Mouse (Mus musculus): Measurements from ENCODE around the gene Gucy2g. TPM values are rescaled to one million over a fixed set of nuclear protein-coding genes. Genes with fewer than 3 reads are reported as not detected.

Gucy2g gene
- polyA plus RNA-seq, 1 experiment from 2014 or later, result not detected

DNA sequence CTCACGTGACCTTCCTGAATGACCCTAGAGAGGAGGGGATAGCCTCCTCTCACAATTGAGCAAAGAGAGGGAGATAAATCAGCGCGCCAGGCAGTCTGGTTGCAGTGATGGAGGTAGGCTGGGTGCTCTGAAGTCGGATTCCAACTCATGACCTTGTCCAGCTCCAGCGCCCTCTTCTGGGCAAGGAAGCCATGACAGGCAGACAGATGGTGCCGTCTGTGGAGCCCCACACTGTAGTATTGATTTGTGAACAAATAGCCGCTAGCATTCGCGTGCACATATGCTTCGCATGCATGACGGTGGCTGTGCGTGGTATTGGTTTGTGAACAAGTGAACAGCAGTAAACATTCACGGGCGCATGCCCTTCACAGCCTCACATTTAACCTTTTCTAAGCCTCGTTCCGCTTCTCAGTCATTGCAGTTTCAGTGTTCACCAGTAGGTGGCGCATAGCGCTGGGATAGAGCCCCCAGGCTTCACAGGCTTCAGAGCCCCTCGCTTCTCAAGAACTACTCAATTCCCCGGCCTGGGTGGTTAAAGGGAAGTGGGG, 22.8 kb downstream of the Gucy2g start:
- Histone ChIP-seq H3K9ac (peak overlapping the region; percentile 58), H3K27ac (no peak overlapping the region)
- WGBS, result 4% methylated on average over 20 of the region's 20 CpGs

GRCm38 (mm10) chr19:55217365-55217764, 23.7 kb downstream of the Gucy2g start:
- no peak overlapping the region for H3K4me3 ChIP-seq
- no peak for ATAC-seq (ENCODE audit: low FRiP score, low read depth)
- peaks cover 21% of the 10 kb centered on the region; the same call in 1 of the 2 replicates for H3K4me1 ChIP-seq
- no peaks in the 10 kb centered on the region for H3K9me3 ChIP-seq
- H3K9ac ChIP-seq, result no peak overlapping the region
- no peaks in the 10 kb centered on the region for H3K36me3 ChIP-seq
- 0 out of 2 replicates have a peak, but pooled peaks cover 5% of the 10 kb centered on the region for H3K27me3 ChIP-seq
- H3K27ac ChIP-seq, result no peak overlapping the region
- no peak overlapping the region for H3K4me2 ChIP-seq (replicated peaks)
- 43% methylated on average over 9 of the region's 9 CpGs for WGBS

More for the DNA sequence above, 22.8 kb downstream of the Gucy2g start:
- peak overlapping the region; percentile 69 for H3K4me2 ChIP-seq (replicated peaks)
- H3K9me3 ChIP-seq, result no peaks in the 10 kb centered on the region
- H3K4me1 ChIP-seq, result peaks cover 24% of the 10 kb centered on the region; the same call in 1 of the 2 replicates
- ATAC-seq (ENCODE audit: low FRiP score, low read depth), result peak; percentile 75
- 0 out of 2 replicates have a peak, but pooled peaks cover 5% of the 10 kb centered on the region for H3K27me3 ChIP-seq
- H3K36me3 ChIP-seq, result no peaks in the 10 kb centered on the region
- peak overlapping the region; percentile 45 for H3K4me3 ChIP-seq

GRCm38 (mm10) chr19:55216876-55217275, 24.2 kb downstream of the Gucy2g start:
- WGBS, result 84% methylated on average over 4 of the region's 4 CpGs
- H3K4me3 ChIP-seq, result no peak overlapping the region
- no peaks in the 10 kb centered on the region for H3K36me3 ChIP-seq

DNA sequence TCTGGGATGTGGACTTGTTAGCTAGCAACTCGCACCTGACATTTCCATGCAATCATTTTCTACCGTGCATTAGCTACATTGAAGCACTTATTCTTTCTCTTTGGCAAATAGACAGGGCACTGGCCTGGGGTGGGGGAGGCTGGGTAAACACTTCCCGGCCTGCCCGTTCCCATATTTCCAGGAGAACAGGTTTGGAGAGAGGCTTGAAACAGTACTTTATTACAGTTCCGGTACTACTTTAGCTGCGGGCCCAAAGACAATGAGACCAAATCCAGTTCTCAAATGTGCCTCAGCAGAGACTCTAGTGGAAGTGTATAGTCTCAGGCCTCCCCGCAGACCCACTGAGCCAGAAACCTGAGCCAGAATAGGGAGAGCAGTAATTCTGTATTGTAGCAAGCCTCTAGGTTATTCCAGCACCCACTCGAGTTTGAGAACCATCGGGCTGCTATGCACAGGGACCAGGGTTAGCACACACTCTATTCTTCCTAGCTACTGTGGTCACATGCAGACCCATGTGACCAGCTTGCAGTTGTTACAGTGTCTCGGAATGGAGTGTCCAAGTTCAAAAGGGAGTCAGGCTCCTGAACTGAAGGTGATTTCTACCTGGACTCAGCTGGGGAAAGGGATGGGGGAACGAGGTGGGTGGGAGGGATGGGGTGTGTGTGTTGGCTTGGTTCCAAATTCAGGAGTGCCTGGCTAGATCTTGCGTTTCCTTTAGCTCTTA, 27.3 kb downstream of the Gucy2g start:
- Histone ChIP-seq H3K27ac (no peak overlapping the region), H3K36me3 (no peaks in the 10 kb centered on the region), H3K4me2 (replicated peaks) (no peak overlapping the region), H3K4me3 (no peak overlapping the region), H3K4me1 (peaks cover 13% of the 10 kb centered on the region; the same call in 1 of the 2 replicates), H3K9me3 (no peaks in the 10 kb centered on the region), H3K27me3 (0 out of 2 replicates have a peak, but pooled peaks cover 7% of the 10 kb centered on the region), H3K9ac (no peak overlapping the region; the same call in 1 of the 2 replicates)
- no peak for ATAC-seq (ENCODE audit: low FRiP score, low read depth)
- WGBS, result 72% methylated on average over 12 of the region's 12 CpGs

More at GRCm38 (mm10) chr19:55216876-55217275, 24.2 kb downstream of the Gucy2g start:
- no peak for ATAC-seq (ENCODE audit: low FRiP score, low read depth)
- Histone ChIP-seq H3K9ac (no peak overlapping the region), H3K9me3 (no peaks in the 10 kb centered on the region), H3K27ac (no peak overlapping the region), H3K27me3 (0 out of 2 replicates have a peak, but pooled peaks cover 5% of the 10 kb centered on the region), H3K4me1 (peaks cover 21% of the 10 kb centered on the region; the same call in 1 of the 2 replicates), H3K4me2 (replicated peaks) (no peak overlapping the region)

DNA sequence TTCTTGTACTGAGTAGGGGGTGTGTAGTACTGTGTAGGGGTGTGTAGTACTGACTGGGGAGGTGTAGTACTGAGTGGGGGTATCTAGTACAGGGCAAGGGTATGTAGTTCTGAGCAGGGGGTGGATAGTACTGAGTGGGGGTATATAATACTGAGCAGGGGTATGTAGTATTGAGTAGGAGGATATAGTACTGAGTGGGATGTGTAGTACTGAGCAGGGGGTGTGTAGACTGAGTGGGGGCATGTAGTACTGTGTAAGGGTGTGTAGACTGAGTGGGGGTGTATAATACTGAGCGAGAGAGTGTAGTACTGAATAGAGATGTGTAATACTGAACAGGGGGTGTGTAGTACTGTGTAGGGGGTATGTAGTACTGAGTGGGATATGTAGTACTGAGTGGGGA, 29.3 kb downstream of the Gucy2g start:
- Histone ChIP-seq H3K4me1 (peaks cover 6% of the 10 kb centered on the region; the same call in 1 of the 2 replicates), H3K36me3 (no peaks in the 10 kb centered on the region), H3K4me3 (no peak overlapping the region), H3K27me3 (peaks cover 14% of the 10 kb centered on the region; the same call in 1 of the 2 replicates), H3K9ac (no peak overlapping the region), H3K27ac (no peak overlapping the region), H3K9me3 (no peaks in the 10 kb centered on the region), H3K4me2 (replicated peaks) (no peak overlapping the region)
- 86% methylated on average over 1 of the region's 1 CpGs for WGBS
- ATAC-seq (ENCODE audit: low FRiP score, low read depth), result no peak

- peaks cover 18% of the 10 kb centered on the region for H3K27me3 ChIP-seq
- no peaks in the 10 kb centered on the region for H3K36me3 ChIP-seq
- H3K4me3 ChIP-seq, result no peak overlapping the region
- H3K27ac ChIP-seq, result no peak overlapping the region
- H3K9ac ChIP-seq, result no peak overlapping the region
- no peak for ATAC-seq (ENCODE audit: low FRiP score, low read depth)
- H3K4me1 ChIP-seq, result peaks cover 1% of the 10 kb centered on the region; the same call in 1 of the 2 replicates
- no peak overlapping the region for H3K4me2 ChIP-seq (replicated peaks)
- no peaks in the 10 kb centered on the region for H3K9me3 ChIP-seq
- 85% methylated on average over 3 of the region's 3 CpGs for WGBS
Observed at GRCm38 (mm10) chr19:55209084-55209483, 32.0 kb downstream of the Gucy2g start.

- Histone ChIP-seq H3K27me3 (peaks cover 18% of the 10 kb centered on the region), H3K4me2 (replicated peaks) (no peak overlapping the region), H3K9me3 (no peaks in the 10 kb centered on the region), H3K36me3 (no peaks in the 10 kb centered on the region), H3K4me1 (no peaks in the 10 kb centered on the region), H3K4me3 (no peak overlapping the region), H3K9ac (no peak overlapping the region), H3K27ac (no peak overlapping the region)
- no peak for ATAC-seq (ENCODE audit: low FRiP score, low read depth)
- 77% methylated on average over 4 of the region's 4 CpGs for WGBS
Observed at GRCm38 (mm10) chr19:55208654-55209053, 32.4 kb downstream of the Gucy2g start.

DNA sequence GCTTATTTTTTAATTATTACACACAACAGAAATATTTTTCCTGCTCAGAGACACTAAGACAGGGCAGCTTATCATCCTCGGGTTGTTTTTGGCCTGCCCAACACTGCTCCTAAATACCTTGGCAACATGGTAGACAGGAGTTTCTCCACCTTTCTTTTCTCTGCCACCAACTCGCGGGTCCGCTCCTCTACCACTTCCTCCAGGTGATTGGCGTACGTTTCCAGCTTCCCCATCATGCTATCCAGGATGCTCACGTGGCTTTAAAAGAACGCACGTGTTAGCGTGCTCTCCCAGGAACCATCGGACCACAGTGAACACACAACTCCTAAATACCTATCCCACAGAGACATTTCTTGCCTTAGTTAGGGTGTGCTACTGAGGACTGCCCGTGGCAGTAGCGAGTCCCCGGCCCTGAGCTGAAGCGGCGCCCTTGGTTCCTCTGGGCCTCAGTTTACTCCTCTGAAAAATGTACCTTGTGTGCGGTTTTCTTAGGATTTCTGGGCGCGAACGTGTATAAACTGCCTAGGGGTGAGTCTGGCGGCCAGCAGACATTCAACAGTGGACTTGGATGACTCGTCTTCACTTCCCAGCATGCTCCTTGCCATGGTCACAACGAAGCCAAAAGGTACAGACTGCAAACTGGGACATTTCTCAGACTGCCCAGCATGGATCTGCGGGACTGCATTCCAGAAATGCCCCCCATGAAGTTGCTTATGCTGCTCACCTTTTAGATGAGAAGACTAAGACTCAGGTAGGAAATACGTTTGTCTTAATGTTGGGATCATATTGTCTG, 33.1 kb downstream of the Gucy2g start:
- H3K4me1 ChIP-seq, result no peaks in the 10 kb centered on the region
- H3K27ac ChIP-seq, result no peak overlapping the region
- H3K27me3 ChIP-seq, result peaks cover 18% of the 10 kb centered on the region
- H3K4me2 ChIP-seq (replicated peaks), result no peak overlapping the region
- no peaks in the 10 kb centered on the region for H3K9me3 ChIP-seq
- no peak overlapping the region for H3K4me3 ChIP-seq
- WGBS, result 61% methylated on average over 25 of the region's 25 CpGs
- no peak overlapping the region for H3K9ac ChIP-seq
- H3K36me3 ChIP-seq, result no peaks in the 10 kb centered on the region
- ATAC-seq (ENCODE audit: low FRiP score, low read depth), result no peak

- ATAC-seq (ENCODE audit: low FRiP score, low read depth), result no peak
- no peak overlapping the region for H3K4me2 ChIP-seq (replicated peaks)
- no peaks in the 10 kb centered on the region for H3K36me3 ChIP-seq
- no peak overlapping the region for H3K27ac ChIP-seq
- H3K4me3 ChIP-seq, result no peak overlapping the region
- WGBS, result 54% methylated on average over 6 of the region's 6 CpGs
- H3K27me3 ChIP-seq, result peaks cover 18% of the 10 kb centered on the region
- no peak overlapping the region for H3K9ac ChIP-seq
- no peaks in the 10 kb centered on the region for H3K4me1 ChIP-seq
- H3K9me3 ChIP-seq, result no peaks in the 10 kb centered on the region
Observed at GRCm38 (mm10) chr19:55207205-55207604, 33.8 kb downstream of the Gucy2g start.

GRCm38 (mm10) chr19:55206482-55207138, 34.4 kb downstream of the Gucy2g start:
- Histone ChIP-seq H3K4me2 (replicated peaks) (no peak overlapping the region), H3K9ac (no peak overlapping the region), H3K27me3 (peaks cover 18% of the 10 kb centered on the region), H3K27ac (no peak overlapping the region), H3K9me3 (no peaks in the 10 kb centered on the region), H3K36me3 (no peaks in the 10 kb centered on the region), H3K4me3 (no peak overlapping the region), H3K4me1 (no peaks in the 10 kb centered on the region)
- ATAC-seq (ENCODE audit: low FRiP score, low read depth), result 0 out of 2 replicates have a peak, but pooled peaks have one; percentile 19
- WGBS, result 41% methylated on average over 8 of the region's 8 CpGs

DNA sequence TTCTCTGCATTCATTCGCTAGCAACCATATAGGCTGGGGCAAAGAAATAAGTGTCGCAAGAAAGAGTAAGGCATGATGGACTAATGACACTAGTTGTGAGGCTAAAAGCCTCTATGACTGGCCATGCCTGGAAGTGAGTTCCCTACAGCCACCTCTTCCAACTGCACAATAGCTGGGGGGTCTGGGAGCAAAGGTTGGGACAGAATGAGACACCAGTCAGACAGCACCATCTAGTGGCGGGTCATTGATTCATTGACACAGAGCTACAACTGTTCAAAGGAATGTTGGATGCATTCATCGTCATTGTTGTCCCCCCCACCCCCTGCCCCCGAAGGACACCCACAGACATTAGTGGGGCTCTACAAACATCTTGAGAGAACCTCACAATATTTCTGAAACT, 42.7 kb downstream of the Gucy2g start:
- 0 out of 2 replicates have a peak, but pooled peaks have one; percentile 48 for ATAC-seq (ENCODE audit: low FRiP score, low read depth)
- no peak overlapping the region for H3K27ac ChIP-seq
- H3K4me3 ChIP-seq, result no peak overlapping the region
- no peaks in the 10 kb centered on the region for H3K9me3 ChIP-seq
- H3K27me3 ChIP-seq, result no peaks in the 10 kb centered on the region
- no peak overlapping the region for H3K9ac ChIP-seq
- 36% methylated on average over 5 of the region's 5 CpGs for whole genome bisulfite sequencing
- no peaks in the 10 kb centered on the region for H3K4me1 ChIP-seq
- H3K4me2 ChIP-seq (replicated peaks), result peak overlapping the region; percentile 32
- no peaks in the 10 kb centered on the region for H3K36me3 ChIP-seq
